Mouse (Mus musculus) right cerebral cortex, postnatal 4 days (tissue): Measurements from ENCODE around the gene Supv3l1.
"Not testable (repeated sequence)": the region's sequence is repeated elsewhere in the genome, so short reads cannot be mapped to it uniquely, and the experiment has no call there.

ENCODE experiments used
- DNase-seq: peaks from one replicate; pipeline ENCODE4 v3.0.0-alpha.2; 2022

Supv3l1 gene

DNA sequence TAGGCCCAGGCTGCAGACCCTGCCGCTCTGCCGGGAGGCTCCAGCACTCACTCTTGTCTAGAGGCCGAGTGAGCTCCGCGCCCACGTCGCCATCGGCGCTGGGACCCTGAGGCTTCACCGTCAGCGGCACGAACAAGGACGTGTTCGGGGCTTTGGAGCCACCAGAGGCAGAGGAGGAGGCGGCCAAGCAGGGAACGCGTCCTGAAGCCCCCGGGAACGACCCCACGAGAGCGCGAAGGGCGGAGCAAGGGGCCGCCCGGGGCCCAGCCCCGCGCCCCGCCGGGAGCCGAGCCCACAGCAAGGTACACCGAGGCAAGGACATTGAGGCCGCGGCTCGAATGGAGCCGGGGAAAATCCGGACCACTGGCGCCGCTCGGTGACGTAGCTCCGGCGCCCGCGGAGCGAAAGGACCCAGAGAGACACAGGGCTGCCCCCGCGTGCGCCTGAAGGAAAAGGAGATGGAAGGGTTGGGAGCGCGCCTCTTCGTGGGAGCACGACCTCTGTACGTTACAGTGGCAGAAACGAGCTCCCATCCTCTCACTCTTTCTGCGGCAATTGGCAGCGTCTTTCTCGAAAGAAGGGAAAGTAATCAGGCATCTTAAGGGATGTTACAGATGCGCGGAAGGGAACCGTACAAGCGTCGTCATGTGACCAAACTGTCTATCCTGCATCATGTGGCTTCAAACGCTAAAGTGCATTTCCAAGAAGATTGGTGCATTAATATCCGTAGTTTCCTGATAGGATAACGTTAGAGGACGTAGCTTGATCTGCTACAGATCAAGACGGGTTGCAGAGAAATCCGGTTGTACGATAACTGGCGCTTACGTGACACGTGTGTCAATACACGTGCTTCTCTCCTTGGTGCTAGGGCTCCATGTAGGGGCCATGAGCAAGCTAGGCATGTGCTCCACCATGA is at the start of gene Supv3l1, which contains the start of gene 4930507D05Rik:
TSS of gene Supv3l1 (minus strand) at position 375 of the 916 bp plus-strand sequence.
TSS of gene 4930507D05Rik (plus strand) at position 126 of the 916 bp plus-strand sequence.
- DNase-seq: peak; percentile 95

DNA sequence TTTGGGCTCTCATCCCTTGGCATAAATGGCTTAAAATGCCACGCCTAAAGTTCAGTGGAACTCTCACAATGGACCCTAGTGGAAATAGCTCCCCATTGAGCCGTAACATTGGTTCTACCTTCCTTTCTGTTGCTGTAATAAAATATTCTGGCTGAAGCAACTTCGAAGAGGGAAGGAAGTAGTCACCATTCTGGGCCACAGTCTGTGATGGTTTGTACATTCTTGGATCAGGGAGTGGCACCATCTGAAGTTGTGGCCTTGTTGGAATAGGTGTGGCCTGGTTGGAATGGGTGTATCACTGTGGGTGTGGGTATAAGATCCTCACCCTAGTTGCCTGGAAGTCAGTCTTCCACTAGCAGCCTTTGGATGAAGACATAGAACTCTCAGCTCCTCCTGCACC is 42.1 kb upstream of the Supv3l1 start:
- not testable (repeated sequence) for DNase-seq

DNA sequence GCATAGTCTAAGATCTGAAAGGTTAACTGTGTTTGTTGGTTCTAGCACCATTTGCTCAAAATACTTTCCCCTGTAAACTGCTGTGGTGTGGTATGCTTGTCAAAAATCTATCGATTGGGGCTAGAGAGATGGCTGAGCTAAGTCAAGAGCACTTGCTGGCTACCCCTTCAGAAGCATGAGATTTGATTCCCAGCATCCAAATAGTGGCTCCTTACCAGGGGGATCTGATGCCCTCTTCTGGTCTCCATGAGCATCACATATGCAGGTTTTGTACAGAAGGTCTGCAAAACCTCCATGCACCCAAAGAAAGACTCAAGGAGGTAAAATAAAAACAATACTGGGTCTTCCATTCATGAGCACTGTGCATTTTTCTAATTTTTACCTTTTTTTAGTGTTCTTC is 38.7 kb upstream of the Supv3l1 start:
- no peak for DNase-seq

DNA sequence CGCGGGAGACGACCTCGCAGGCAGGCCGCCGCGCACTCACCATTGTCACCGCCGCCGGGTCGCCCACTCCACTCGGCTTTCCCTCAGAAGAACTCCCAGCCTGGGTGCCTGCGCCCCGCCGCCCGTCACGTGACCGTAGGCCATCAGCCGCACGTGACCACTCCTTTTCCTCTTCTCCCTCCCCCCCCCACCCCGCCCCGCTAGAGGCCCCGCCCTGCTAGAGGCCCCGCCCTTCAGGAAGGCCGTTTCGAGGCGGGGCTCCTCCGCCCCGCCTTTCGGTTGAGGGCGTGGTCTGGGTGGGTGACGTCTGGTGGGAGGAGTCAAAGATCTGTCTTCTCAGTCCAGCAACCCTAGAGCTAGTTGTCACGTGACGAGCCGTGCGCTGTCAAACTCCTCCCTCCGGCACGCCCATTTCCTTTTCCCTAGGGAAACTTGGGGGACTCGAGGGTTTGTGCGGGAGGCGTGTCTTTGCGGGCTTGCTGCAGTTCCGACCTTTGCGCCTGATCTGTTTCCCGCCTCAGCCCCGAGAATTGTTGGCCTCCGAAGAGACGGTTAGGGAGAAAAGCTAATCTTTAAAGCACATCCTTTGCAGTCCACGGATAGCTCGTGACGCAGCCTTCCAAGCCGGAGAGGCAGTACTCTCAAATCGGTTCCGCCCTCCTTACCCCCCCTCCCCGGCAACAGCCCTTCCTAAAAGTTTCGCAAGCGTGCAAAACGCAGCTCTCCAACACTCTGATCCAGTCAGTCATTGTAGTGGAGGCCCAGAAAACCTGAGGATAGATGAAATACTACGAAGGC is 37.3 kb upstream of the Supv3l1 start, which contains the start of gene Vps26a:
TSS of gene Vps26a (minus strand) at position 188 of the 798 bp plus-strand sequence.
- peak; percentile 90 for DNase-seq

DNA sequence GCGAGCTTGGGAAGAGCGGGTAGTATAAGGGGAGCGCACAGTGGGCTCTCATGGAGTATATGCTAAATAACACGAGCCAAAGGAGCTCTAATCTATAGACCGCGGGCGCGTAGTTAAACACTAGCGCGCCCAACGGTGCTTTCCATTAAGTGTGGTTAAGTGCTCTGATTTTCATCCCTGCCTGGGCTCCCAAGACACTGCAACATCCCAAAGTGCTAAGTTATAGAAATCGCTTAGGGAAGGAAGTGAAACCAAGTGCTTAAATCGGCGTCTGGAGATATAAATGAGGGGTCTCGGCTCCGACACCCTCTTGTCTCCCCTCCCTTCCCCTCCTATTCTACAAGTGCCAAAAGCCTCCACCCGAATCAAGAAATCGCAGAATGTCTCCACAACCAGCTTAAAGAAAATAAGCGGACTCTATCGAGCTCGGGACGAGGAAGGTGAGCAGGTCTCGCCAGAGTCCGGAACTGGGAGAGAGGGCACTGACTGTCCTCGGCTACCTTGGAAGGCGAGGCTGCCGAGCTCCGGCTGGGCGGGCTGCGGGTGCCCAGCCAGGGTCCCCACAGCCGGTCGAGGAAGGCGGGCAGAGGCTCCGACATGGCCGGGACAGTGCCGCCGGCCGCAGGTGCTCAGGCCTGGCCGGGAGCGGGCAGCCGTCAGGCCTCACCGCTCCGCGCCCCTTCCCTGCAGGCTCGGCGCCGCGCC is 36.5 kb upstream of the Supv3l1 start:
- DNase-seq: no peak

DNA sequence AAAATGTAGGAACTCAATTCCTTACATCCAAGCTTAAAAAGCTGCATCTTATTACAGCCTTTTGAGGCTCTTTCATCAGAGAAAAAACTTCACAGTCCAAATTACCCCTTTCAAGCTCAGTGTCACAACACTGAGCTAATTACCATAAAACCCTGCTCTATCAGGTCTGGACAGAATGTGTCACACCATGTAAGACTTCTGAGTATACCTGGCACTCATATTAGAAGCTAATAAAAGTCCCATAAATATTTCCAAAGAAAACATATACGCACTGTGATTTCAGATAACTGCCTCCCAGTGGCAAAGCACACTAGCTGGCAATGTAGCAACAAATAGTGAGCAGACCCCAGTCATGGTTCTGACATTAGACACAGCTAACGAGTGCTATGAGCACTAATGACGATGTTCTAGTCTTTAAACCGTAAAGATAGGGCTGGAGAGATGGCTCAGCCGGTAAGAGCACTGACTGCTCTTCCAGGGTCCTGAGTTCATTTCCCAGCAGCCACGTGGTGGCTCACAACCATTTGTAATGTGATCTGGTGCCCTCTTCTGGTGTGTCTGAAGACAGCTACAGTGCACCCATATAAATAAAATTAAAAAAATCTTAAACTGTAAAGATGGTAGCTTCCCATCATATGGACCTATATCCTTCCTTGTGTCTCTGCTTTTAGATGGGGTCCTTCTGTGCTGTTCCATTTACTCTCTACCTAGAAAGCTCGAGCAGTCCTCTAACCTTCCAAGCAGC is 31.7 kb upstream of the Supv3l1 start:
- no peak for DNase-seq

DNA sequence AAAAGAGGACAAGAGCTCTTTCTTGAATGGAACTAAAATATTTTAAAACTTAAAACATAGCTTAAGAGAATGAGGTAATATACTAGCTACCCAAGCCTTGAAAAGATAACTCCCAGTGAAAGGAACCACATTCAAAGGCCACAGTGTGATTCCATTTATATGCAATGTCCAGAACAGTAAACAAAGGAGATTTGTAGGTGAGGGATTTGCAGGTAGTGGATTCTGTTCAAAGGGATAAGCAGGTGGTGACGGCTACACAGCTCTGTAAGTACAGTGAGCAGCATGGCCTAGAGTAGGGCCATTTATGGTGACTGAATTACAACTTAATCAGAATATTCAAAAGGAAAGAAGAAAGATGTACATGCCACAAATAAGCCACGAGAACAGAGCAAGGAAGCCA is 27.4 kb upstream of the Supv3l1 start:
- no peak for DNase-seq

DNA sequence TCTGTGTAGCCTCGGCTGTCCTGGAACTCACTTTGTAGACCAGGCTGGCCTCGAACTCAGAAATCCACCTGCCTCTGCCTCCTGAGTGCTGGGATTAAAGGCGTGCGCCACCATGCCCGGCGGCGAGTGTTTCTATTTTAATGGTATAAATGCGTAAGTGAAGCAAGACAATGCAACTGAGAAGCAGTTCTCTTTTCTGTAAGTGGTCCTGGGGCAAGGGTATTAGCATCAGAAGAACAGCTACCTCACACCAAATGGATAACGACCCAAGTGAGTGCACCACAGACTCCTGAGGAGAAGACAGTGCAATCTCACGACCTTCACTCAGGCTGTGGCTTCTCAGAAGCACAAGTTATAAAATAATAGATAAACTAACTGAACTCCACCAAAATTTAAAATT is 25.4 kb upstream of the Supv3l1 start:
- DNase-seq: no peak

DNA sequence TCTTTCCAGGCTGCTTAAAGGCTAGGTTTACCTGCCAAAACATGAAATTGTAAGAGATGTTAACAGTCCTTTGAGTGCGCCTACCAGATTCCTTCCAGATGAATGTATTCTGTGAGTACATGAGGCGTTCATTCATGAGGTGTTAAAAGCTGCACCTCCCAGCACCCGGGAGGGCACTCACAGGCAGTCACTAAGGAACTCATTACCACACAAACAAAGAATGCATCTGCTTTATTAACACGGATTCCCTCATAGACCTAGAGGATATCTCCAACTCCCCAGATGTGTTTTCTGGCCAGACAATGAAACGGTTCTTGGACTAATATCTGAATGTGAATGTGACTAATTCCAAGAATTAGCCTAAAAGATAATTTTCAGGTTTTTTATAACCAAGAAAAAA is 21.6 kb upstream of the Supv3l1 start:
- DNase-seq: no peak

DNA sequence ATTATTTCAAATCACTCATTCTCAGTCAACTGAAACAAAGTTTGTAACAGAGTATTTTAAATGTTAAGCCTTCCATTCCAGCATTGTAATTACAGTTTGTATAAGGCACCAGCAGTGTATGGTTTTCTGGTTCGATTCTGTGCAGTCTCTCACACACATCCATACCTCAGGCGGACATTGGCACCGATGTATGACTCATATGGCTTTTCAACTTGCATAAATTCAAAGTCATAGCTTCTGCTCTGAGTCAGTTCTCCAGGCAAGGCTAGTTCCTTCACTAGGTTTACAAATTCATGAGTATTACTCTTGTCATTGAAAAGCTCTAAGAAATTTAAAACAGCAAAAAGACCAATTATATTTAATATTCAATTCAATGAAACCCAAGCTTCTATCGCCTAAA is 20.2 kb upstream of the Supv3l1 start:
- DNase-seq: no peak

DNA sequence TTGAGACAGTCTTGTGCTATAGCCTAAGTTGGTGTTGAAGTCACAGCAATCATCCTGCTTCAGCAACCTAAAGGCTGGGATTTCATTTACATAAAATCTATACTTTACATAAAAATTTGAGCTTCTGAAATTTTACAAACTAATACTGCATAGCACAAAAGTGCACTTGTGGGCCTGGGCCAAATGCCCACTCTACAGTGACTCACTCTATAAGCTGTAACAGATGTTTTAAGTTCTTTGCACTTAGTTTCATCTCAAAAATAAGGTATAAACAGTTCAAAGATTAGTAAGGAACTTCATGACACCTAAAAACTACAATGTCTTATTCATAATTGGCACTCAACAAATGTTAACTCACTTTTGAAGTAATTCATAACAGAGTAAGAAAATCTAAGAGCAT is 11.8 kb upstream of the Supv3l1 start:
- DNase-seq: no peak

DNA sequence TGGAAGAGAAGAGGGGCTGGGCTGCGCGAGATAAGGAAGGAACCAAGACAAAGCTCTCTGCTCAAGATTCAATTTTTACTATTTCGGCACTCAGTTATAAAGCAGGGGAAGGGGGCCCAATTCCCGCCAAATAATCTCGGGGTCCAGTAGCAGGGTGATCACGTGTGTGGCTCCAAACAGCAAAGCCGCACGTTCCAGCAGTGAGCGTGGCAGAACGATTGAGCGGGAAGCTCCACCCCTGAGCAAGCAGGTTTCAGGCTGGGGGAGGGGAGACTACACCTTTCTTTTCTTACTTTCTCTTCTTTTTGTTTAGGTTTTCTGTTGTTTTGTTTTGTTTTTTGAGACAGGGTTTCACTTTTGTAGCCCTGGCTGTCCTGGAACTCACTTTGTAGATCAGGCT is 2.5 kb upstream of the Supv3l1 start:
- DNase-seq: not testable (repeated sequence)

DNA sequence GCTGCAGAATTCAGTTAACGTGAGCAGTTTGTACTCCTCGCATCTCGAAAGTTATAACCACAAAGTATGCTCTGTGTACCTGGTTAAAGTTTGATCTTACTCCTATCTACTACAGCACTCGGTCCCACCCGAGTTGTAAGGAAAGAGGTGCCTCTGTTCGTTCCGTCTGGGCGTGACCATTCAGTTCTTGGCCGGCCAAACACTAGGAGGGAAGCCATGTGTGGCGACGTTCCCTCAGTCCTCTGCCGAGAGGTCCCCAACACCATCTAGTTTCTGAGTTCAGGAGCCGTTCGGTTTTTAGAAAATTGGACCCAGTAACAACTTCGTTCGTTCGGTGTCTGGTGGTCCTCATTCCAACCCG is 722 bp upstream of the Supv3l1 start:
- DNase-seq: no peak

DNA sequence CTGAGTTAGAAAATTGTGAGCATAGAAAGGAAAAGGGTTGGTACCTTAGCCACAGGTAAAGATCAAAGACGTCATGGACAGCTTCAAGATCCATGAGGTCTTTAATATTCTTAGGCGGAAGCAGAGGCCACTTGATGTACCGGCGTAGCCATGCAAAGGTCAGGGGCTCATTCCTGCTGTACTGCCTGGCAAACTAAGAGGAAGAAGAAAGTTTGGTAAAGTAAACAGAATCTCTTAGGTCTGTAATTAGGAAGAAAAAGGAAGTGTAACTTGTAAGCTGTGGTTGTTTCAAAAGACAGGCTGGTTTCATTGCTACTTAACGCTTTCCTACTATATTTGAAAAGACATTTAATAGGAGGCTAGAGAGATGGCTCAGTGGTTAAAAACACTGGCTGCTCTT is 19.1 kb downstream of the Supv3l1 start:
- DNase-seq: no peak

DNA sequence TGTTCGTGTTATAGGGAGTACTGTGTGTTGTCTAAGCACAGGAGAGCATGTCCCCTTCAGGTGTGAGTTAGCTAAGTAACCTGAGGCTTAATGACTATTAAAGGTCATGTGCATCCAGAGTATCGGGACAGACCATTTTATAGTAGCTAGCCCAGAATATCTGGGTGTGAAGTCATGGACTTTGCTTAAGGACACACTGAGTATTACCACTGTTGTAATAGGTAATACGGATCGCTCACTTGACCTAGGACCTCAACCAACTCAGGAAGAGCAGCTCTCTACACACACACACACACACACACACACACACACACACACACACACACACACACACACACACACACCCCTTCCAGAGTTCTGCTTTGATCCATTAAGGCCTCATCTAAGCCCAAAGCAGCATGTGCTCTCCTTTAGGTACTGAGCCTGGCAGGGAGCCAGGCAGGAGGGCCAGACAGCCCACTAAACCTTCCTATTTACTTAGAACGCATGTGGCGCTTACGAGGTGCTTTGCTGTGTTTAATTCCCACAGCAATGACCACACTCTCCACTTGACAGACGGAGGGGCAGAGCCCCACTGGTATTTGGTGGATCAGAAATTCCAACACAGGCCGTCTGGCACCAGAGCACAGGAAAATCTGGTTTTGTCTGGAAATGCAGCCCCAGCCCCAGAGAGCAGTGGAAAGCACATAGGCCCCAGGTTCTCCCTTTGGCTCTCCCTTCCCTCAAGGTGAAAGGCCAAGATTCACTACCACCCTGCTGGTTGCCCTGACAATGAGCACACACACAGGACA is 24.3 kb downstream of the Supv3l1 start:
- DNase-seq: no peak

DNA sequence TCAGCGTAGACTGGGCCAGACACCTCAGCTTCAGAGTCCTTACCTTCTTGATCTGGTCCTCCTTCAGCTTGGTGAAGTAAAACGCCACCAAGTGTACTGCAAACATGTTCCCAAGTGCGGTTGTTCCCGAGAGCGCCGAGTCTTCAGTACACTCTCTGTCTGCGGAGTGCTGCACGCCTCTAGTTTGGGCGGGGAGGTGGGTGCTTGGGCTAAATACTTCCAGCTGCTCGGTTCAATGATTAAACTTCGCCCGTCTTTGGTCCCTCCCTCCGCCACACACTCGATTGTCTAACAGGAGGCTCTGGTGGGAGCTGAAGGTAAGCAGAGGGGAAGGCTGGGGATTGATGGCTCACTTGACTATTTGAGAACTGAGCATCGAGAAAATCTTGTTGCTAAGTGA is 27.3 kb downstream of the Supv3l1 start, which contains the start of gene Hkdc1:
TSS of gene Hkdc1 (minus strand) at position 237 of the 400 bp plus-strand sequence.
- no peak for DNase-seq

DNA sequence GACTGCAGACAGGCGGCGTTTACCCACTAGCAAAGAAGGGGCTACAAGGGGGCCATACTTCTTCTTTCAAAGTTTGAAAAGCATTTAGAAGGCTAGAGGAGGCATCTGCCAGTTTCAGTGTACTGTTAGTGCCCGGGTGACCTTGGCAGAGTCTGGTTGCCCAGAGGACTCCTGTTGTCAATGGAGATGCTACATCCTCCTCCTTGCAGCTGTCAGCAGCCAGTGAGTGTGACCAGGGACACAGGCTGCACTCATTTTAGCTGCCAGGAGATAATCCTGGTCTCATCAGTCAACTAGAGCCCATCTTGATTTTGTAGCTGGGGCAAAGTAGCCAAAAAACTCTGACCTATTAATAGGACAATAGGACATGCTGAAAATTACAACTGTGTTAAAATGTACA is 28.4 kb downstream of the Supv3l1 start:
- no peak for DNase-seq

DNA sequence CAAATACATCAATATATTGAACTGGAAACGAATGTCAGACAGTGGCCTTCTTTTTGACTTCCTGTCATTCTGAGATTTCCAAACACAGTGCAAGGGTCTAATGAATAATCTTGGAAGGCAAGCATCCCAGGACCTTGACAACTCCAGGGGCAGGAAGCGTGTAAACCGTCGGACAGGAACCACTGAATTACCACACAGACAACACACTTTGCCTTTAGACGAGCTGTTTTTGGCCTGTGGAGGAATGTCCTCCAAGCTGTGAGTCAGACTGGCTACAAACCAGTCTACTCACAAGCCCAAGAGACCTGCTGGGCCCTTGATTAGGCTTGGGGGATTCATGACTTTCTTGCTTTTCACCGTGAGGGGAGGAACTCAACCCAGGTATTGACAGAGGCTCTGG is 29.1 kb downstream of the Supv3l1 start:
- no peak for DNase-seq

DNA sequence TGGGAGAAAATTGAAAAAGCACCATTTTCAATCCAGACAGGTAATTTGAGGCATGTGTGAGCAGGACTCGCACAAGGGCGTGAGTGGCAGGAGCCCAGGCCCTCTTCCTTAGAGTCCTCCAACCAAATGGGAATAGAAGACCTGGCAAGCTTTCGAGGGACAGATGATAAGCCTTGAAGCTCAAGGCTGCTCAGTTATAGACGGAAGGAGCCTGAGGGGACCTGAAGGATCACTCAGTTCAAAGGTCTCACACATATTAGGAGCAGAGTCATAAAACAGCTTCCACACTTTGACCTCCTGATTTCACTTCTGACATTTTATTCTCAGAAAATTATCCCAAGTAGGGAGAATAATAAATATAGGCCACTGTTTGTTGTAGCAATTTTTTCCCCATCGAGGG is 30.1 kb downstream of the Supv3l1 start:
- no peak for DNase-seq

DNA sequence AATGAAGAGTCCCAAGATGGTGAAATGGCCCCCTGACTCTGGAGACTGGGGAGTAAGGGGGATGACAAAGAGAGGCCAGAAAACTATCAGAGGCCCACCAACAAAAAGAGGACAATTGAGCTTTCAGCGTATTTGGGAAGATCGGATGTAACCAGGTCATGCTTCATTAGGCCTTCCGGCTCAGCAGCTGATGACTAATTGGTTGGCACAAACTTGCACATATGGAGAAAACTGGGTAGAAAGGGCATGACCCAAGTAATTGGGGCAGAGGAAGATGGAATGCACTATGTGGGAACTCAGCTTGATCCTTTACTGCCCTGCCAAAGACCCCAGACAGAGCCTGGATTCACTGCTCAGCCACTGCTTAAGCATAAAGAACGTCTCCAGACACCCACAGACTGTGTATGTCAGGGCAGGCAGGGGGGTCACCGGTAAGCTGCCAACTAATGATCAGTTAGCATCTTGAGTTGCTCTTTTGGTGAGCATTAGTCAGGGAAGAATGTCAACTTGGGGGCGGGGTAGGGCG is 30.6 kb downstream of the Supv3l1 start:
- DNase-seq: no peak

DNA sequence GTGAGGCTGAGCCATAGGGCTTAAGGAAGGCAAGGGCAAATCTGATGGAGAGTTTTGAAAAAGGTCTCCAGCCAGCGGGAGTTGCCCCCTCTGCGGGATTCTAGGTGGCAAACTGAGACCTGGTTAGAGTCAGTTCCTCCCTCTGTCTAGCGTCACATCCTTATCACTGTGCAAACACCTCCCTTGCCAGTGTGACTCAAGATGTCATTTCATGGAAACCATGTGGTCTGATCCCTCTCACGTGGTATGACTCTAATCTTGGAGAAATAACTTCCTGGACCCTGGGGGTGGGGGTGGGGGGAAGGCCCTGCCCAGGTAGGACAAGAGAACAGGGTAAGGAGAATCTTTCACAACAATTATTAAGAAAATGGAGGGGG is 35.9 kb downstream of the Supv3l1 start:
- DNase-seq: no peak
